ENCODE assay signal across 8 mouse cellular contexts in genomic region chr11:78019676-78020075, GRCm38 (mm10). TPM values are rescaled to one million over a fixed set of nuclear protein-coding genes. Genes with fewer than 3 reads are reported as not detected.
DNase-seq lines count a peak whose midpoint lies in the region; ATAC-seq and TF ChIP-seq lines count a peak whose summit lies in the region.

No protein-coding gene starts in this region.

- peak; percentile 91 for TF ChIP-seq CTCF in Patski (IDR thresholded peaks at IDR 0.05)

- H3K4me1 ChIP-seq in lung, embryonic 16.5 days (replicated peaks; ENCODE audit: control insufficient read depth, insufficient read depth, low read length) = no peaks in the 10 kb centered on the region

- H3K4me3 ChIP-seq in lung, embryonic 16.5 days (ENCODE audit: low read length) = no peak overlapping the region

- POLR2A ChIA-PET in Patski (lab: Charles Lee) = interaction anchor here (1.0 to 1.7 kb wide), 3 partner anchors 8 to 25 kb away, joined by 3 read pairs; no protein-coding TSS in a partner anchor

- no peaks in the 10 kb centered on the region for H3K9me3 ChIP-seq in lung, embryonic 16.5 days (ENCODE audit: control insufficient read depth, low read length)

- peak; percentile 87 for DNase-seq in CD4-positive, CD25-positive, alpha-beta regulatory T cell, adult 2 months (ENCODE audit: low read depth, low spot score)
- DNase-seq in Patski (ENCODE audit: low read depth, low spot score) = no peak
- DNase-seq in cerebellum, postnatal 25 days = peak; percentile 80 to 86
- DNase-seq in gastrocnemius, adult 8-10 months (ENCODE audit: low spot score in 2 of 2) = peak; percentile 46 to 57
- DNase-seq in kidney, postnatal 14 days = peak; percentile 81
- peak; percentile 90 for DNase-seq in retina, embryonic 14.5 days (ENCODE audit: low spot score)
- peak; percentile 59 to 70 for DNase-seq in urinary bladder, postnatal 36 days (ENCODE audit: low spot score in 2 of 2)

- H3K4me2 ChIP-seq in lung, embryonic 16.5 days (ENCODE audit: low read depth, low read length) = no peak overlapping the region

- no peak for ATAC-seq in Patski
- ATAC-seq in lung, embryonic 16.5 days (ENCODE audit: low read depth) = peak; percentile 54; the same call in 1 of the 2 replicates

- CTCF ChIA-PET in Patski (lab: Charles Lee) = interaction anchor here (0.7 to 3.4 kb wide), 13 partner anchors 8 to 139 kb away, joined by 3 to 41 read pairs (median 5); partner anchors contain the start of gene Dhrs13

- peaks cover 62% of the 10 kb centered on the region for H3K36me3 ChIP-seq in lung, embryonic 16.5 days (ENCODE audit: control insufficient read depth, insufficient read depth, low read length)

- no peak overlapping the region for H3K9ac ChIP-seq in lung, embryonic 16.5 days (ENCODE audit: low read length)

- no peaks in the 10 kb centered on the region for H3K27me3 ChIP-seq in Patski
- no peaks in the 10 kb centered on the region for H3K27me3 ChIP-seq in lung, embryonic 16.5 days (ENCODE audit: control insufficient read depth, insufficient read depth, low read depth, low read length)

- in situ Hi-C loops in Patski (cut with MboI; ENCODE audit: low pct_unique_long_range_greater_than_20kb) = no loop called here

- no peak overlapping the region for H3K27ac ChIP-seq in lung, embryonic 16.5 days (ENCODE audit: low read length)

- WGBS in lung, embryonic 16.5 days = 19% methylated on average over 4 of the region's 4 CpGs

RNA-seq across cellular contexts. Expression of gene Dhrs13, which starts 12.4 kb away (rescaled TPM):
- polyA plus RNA-seq in Patski (2021) = 17.9 TPM
- under 1 TPM; 0.63 to 0.99 (median 0.79) TPM for total RNA-seq in gastrocnemius, adult 8-10 months (2022)
- 14.5 and 15.3 TPM in 2 replicates for polyA plus RNA-seq in lung, embryonic 16.5 days (2015; fragmentation: Nextera tagmentation; extraction: Ambion mirVana)

RNA-seq across cellular contexts. Expression of gene Flot2, which starts 18.1 kb away (rescaled TPM):
- 143 TPM for polyA plus RNA-seq in Patski (2021)
- 10 to 100 TPM; 43.7 to 49.7 (median 48.6) TPM for total RNA-seq in gastrocnemius, adult 8-10 months (2022)
- 67.6 and 70.0 TPM in 2 replicates for polyA plus RNA-seq in lung, embryonic 16.5 days (2015; fragmentation: Nextera tagmentation; extraction: Ambion mirVana)

RNA-seq across cellular contexts. Expression of gene Phf12, which starts 37.1 kb away (rescaled TPM):
- 60.8 TPM for polyA plus RNA-seq in Patski (2021)
- 10 to 100 TPM; 13.1 to 15.1 (median 13.8) TPM for total RNA-seq in gastrocnemius, adult 8-10 months (2022)
- 13.8 and 13.9 TPM in 2 replicates for polyA plus RNA-seq in lung, embryonic 16.5 days (2015; fragmentation: Nextera tagmentation; extraction: Ambion mirVana)
